Mouse (Mus musculus): ENCODE data around the gene Ogfod1.
A peak's percentile ranks its signal among the peaks of the same experiment; 100 is the strongest.

The Ogfod1 gene

DNA sequence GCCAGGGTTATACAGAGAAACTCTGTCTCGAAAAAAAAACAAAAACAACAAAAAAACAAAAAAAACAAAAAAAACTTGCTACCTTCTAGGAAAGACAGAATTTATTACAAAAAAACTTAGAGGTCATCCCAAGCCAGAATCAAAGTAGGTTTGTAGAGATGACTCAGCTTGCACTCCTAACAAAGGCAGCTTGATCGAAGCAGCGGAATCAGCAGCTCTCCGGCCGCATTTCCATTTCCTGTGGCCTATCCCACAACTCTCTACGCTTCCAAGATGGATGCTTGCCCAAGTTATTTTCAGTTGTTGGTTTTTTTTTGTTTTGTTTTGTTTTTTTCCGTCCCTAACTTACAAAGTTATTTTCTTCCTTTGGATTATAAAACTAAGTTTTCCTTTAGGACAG is 31.8 kb downstream of the Ogfod1 start:
- no peak for DNase-seq (ENCODE audit: low spot score)

DNA sequence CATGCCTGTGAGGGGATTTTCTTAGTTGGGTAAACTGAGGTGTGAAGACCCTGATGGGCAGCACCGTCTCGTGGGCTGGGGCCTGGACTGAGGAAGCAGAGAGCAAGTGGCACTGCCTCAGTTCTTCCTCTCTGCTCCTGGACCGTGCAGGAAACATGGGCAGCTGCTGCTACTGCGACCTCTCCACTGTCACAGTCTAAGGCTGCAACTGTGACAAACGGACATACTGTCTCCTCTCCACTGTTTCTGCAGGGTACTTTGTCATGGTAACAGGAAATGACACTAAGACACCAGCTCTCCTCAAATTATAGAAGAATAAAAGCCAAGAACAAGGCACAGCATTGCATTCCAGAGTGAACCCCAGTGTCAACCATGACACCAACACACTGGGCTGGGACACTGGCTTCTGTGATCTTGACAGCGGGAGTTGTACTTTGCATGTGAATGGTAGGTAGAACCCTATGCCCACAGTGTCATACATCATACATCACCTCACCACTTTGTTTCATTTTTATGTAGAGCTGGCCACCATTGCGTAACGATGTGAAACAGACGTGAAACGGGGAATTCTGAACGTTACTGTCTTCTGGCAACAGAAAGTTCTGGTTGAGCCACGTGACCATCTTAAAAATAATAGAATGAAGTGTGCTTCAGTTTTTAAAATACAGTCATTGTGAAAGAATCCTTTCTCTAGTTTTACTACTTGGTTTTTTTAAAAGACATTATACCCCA is 39.6 kb downstream of the Ogfod1 start:
- DNase-seq (ENCODE audit: low spot score) = no peak

DNA sequence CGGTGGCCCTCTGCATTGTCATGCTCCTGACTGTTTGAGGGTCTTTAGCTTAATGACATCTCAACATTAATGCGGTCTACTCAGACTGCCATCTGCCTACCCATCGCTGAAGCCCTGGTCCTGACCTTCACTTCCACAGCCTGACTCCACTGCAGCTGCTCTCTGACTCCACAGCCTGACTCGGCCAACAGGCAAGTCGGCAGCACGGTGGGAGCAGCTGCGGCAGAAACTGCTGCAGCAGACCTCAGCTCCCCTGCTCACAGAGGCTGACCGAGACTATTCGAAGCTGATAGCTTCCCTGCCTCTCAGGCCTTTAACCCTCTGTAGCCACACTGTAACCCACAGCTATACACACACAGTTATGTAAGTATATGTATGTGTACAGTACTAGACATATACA is 51.0 kb downstream of the Ogfod1 start:
- DNase-seq (ENCODE audit: low spot score) = no peak

DNA sequence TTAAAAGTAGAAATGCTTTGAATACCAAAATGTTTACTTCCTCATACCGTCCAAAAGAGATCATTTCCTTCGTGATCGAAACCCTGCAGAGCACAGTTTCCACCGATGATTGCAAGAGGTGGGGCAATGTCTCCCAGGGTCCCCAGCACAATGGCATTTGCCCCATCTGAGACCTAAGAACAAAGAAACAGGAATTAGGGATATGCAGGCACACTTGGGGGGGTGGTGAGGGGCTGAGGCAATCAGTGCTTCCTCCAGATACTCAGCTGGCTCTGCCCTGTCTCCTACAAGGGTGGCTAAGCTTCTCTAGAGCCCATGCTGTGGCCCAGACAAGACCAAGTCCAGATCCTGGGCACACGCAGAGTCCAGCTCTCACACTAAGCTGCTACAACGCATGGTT is 52.7 kb downstream of the Ogfod1 start:
- no peak for DNase-seq (ENCODE audit: low spot score)

DNA sequence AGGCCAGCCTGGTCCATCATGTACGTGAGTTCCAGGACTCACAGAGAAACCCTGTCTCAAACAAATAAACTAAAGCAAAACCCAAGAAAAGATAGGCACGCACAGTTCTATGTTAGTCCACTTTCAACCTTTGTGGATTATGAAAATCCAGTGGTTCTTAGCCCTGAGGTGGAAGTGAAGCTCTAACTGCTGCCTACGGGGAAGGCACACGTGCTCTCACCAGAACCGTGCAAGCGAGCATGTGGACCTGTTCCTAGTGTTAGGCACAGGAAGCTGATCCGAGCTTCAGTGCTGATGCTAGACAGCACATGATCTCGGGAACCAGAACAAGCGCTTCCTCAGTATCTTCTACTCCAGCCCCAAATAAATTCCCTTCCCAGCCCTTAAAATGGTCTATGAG is 55.9 kb downstream of the Ogfod1 start:
- no peak for DNase-seq (ENCODE audit: low spot score)

DNA sequence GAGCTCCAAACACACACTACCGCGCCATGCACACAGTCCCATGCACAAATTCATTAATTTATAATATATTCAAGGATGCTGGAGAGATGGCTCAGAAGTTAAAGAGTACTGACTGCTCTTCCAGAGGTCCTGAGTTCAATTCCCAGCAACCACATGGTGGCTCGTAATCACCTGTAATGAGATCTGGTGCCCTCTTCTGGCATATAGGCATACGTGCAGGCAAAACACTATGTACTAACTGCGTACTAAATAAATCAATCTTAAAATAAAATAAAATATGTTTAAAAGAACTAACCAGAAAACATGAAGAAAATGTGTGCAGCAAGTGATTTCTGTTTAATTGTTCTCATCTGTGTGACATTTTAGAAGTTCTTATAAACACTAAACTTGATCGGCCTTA is 57.3 kb downstream of the Ogfod1 start:
- no peak for DNase-seq (ENCODE audit: low spot score)

DNA sequence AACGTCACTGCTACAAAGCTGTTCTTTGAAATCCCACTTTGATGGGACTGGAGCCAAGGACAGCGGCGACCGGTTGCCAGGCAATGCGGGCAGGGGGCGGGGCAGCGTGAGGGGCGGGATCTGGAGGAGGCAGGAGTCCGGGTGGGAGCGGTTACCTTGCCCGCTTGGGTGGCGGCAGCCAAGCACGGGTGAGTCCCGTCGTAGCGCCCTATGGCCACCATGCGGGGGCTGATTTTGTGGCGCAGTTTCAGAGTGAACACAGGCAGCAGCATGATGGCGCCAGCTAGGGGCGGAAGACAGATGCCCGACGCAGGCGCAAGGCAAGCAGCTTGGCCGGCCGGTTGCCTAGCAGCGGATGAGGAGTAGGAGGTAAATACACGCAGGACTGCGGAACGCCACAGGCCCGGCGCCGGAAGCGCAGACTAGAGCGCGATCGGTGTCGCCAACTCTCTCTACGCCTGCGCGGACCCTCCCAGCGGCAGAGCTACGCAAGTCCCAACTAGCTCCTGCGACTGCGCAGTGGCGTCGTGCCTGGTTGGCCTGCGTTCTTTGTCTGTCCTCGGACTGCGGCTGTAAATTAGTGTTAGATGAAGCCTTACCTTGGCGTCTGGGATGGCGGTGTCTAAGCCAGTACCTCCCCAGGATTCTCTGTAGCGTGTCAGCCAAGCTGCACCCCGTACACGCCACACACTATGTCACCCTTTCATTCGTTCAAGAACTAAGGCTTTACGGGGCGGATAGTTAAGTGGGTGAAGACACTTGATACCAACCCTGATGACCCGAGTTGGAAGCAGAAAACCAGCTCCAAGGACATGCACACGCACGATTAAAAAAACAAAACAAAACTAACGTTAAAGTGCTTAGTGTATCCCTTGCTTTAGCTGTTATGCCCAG is 61.3 kb downstream of the Ogfod1 start, which contains the start of gene Bbs2:
Gene Bbs2 (minus strand): TSS at position 848 of the 894 bp plus-strand sequence.
- DNase-seq (ENCODE audit: low spot score) = peak; percentile 99

DNA sequence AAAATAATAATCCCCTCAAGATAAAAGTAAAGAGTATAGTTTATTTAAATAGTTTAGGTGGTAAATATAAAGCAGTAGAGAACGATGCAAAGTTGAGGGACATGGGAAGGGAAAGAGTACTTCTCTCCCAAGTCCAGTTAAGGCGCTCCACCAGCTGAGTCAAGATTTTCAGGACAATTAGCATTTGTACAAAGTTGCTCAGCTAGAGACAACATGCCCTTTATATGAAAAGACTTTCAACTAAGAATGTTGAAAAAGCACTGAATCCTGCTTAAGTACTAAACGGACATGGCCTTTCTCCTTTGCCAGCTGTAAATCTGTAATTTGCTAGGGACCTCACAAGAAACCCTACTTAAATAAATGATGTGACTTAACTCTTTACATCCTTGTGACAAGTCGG is 62.0 kb downstream of the Ogfod1 start:
- DNase-seq (ENCODE audit: low spot score) = no peak

DNA sequence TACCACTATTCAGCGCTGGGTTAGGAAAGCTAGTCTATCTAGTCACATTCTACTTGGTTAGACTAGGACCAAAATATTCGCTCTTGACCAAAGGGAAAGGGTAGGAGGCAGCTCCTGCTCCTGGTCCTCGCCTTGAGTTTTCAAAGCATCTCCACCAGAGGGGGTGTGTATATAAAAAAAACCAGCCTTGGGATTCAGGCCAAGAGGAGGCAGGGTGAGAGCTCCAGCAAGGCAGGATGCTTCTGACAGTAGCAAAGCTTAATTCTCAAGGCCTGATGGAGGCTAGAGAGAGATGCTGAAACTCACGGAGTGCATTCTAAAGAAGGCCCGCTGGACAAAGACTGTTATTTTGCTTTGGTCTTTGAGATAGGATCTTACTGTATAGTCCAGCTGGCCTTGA is 67.1 kb downstream of the Ogfod1 start:
- peak; percentile 69 for DNase-seq (ENCODE audit: low spot score)

DNA sequence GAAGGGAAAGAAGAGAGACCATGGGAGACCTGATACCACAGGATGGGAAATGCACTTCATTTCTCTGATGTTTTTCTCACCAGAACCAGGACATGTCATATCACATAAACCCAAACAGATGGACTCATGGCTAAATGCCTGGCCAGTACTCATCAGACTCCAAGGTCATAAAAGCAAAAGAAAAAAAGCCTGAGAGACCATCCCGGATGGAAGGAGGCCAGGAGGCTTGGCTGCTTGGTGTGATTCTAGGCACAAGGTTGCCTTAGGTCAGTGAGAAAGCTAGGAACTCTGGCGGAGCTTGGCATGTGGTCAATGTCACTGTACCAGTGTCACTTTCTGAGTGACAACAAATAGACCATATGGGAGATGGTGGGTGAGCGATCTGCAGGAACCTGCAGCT is 70.9 kb downstream of the Ogfod1 start:
- peak; percentile 70 for DNase-seq (ENCODE audit: low spot score)

DNA sequence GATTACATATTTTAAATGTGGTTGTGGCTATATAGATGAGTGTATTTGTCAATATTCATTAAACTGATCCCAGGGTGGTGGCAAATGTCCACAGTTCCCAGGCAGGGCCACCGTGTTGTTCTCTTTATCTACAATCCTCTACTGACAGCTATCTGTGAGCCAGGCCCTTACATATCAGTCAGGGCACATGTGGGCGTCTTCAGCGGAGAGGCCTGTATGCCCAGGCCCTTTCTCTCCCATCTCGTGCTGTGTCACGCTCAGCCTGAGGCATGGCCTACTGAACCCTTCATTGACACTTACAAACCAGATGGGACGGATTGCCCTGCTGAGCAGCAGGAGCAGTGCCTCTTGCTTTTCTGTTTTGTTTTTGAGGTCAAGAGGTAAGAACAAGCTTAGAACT is 72.4 kb downstream of the Ogfod1 start:
- DNase-seq (ENCODE audit: low spot score) = no peak

DNA sequence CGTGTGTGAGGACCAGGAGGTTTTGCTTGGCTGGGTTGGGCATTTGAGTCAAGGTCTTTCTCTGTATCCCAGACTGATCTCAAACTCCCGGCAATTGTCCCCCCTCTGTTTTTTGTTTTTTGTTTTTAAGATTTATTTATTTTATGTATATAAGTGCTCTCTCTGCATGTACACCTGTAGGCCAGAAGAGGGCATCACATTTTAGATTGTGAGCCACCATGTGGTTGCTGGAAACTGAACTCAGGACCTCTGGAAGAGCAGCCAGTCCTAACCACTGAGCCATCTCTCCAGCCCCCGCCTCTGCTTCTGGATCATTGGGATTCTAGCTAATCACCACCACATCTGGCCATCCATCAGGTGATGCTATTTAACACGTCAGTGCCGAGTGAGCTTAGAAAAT is 72.8 kb downstream of the Ogfod1 start:
- no peak for DNase-seq (ENCODE audit: low spot score)

DNA sequence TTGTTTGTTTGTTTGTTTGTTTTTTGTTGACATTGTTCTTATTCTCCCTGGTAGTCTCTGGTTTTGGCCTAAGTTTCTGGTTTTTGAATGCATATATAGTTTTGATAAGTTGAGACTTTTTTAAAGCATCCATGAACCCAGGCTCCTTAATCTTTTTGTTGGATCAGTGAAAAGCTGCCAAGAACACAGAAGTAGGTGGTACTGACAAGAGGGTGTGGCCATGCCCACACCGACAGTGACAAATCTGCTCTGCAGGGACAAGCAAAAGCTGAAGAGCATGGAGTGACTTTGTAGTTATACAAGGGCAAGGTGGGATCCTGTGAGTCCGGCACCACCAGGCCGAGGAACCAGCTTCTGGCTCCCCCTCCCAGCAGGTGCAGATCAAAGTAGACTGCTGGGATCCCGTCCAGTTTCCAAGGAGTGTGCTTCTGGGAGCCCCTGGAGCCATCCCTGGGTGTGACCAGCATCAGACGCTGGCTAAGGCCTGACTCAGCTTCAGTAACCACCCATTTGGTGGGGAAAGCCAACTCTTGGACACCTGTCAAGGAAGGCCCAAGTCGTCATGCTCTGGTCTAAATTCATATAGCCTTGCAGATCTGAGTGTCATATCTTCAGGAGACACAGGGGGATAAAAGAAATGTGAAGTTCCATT is 73.7 kb downstream of the Ogfod1 start:
- no peak for DNase-seq (ENCODE audit: low spot score)

DNA sequence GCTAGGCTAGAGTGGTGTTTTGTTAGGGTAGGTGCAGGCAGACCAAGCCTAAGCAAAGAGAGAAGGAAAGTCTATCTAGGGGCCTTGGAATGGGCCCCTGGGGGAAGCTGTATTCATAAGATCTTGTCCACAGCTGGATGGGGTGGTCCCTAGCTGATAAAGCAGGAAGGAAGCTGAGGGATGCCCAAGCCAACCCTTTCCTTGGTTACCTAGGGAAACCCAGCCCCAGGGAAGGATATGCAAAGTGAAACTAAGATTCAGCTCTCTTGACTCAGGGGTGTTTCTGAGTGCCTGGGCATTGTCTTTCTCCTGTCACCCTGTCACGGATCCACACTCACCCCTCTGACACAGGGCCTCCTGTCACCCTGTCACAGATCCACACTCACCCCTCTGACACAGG is 76.4 kb downstream of the Ogfod1 start:
- DNase-seq (ENCODE audit: low spot score) = no peak

DNA sequence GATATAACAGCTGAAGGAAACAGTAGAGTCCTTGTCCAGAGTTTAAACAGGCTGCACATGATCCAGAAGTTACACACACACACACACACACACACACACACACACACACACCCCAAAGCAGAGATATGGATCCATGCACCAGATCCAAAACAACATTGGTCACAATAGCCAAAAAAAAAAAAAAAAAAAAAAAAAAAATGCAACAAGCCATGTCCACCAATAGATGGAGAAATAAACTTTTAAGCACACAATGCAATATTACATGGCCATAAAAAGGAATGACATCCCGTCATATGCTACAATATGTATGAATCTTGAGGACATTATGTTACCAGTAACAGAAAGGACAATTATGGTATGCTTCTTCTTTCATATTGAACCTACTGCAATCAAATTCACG is 77.0 kb downstream of the Ogfod1 start:
- no peak for DNase-seq (ENCODE audit: low spot score)

Data from ovary, adult 18-20 months (tissue).